Comparison of ENCODE assay signal across 25 mouse cellular contexts in genomic region chr14:13252594-13252993, GRCm38 (mm10). TPM values are rescaled to one million over a fixed set of nuclear protein-coding genes. Genes with fewer than 3 reads are reported as not detected.
"Had no signal": no experiment of that assay in that cellular context is flagged by ENCODE, and none has a peak within 500 bp of the region (broad histone marks: within the 10 kb centered on the region; RNA-seq: fewer than 3 reads in every experiment).

No protein-coding gene starts in this region.

- H3K9me3 ChIP-seq: heart, embryonic 10.5 days; heart, embryonic 13.5 days; heart, embryonic 15.5 days; hindbrain, embryonic 13.5 days; hindbrain, embryonic 15.5 days; intestine, embryonic 15.5 days; limb, embryonic 10.5 days; limb, embryonic 12.5 days; liver, embryonic 13.5 days; liver, embryonic 15.5 days had no signal

- H3K9ac ChIP-seq: heart, embryonic 13.5 days; heart, embryonic 15.5 days; hindbrain, embryonic 13.5 days; hindbrain, embryonic 15.5 days; intestine, embryonic 15.5 days; limb, embryonic 12.5 days; liver, embryonic 13.5 days; liver, embryonic 15.5 days had no signal

- H3K4me1 ChIP-seq: heart, embryonic 10.5 days; heart, embryonic 13.5 days; heart, embryonic 15.5 days; hindbrain, embryonic 13.5 days; hindbrain, embryonic 15.5 days; intestine, embryonic 15.5 days; limb, embryonic 10.5 days; limb, embryonic 12.5 days; liver, embryonic 13.5 days; liver, embryonic 15.5 days had no signal

- H3K27ac ChIP-seq: heart, embryonic 10.5 days; heart, embryonic 13.5 days; heart, embryonic 15.5 days; hindbrain, embryonic 13.5 days; hindbrain, embryonic 15.5 days; intestine, embryonic 15.5 days; layer of hippocampus, adult 2 months; left cerebral cortex, adult 2 months; limb, embryonic 10.5 days; limb, embryonic 12.5 days; liver, embryonic 13.5 days; liver, embryonic 15.5 days had no signal

- H3K36me3 ChIP-seq: heart, embryonic 10.5 days; heart, embryonic 13.5 days; heart, embryonic 15.5 days; hindbrain, embryonic 13.5 days; hindbrain, embryonic 15.5 days; intestine, embryonic 15.5 days; limb, embryonic 10.5 days; limb, embryonic 12.5 days; liver, embryonic 13.5 days; liver, embryonic 15.5 days had no signal

- DNase-seq: gastrocnemius, postnatal 14 days; gastrocnemius, postnatal 36 days; heart, adult 18-20 months; heart, postnatal 14 days; heart, postnatal 36 days; kidney, adult 18-20 months; kidney, adult 8-10 months; kidney, postnatal 25 days; kidney, postnatal 4 days; liver; liver, embryonic 13.5 days had no signal

- H3K4me3 ChIP-seq: heart, embryonic 10.5 days; heart, embryonic 13.5 days; heart, embryonic 15.5 days; hindbrain, embryonic 13.5 days; hindbrain, embryonic 15.5 days; intestine, embryonic 15.5 days; layer of hippocampus, adult 2 months; left cerebral cortex, adult 2 months; limb, embryonic 10.5 days; limb, embryonic 12.5 days; liver, embryonic 13.5 days; liver, embryonic 15.5 days had no signal

- H3K4me2 ChIP-seq: heart, embryonic 13.5 days; heart, embryonic 15.5 days; hindbrain, embryonic 13.5 days; hindbrain, embryonic 15.5 days; intestine, embryonic 15.5 days; limb, embryonic 12.5 days; liver, embryonic 11.5 days; liver, embryonic 13.5 days; liver, embryonic 15.5 days had no signal

- H3K27me3 ChIP-seq: heart, embryonic 13.5 days; heart, embryonic 15.5 days; hindbrain, embryonic 13.5 days; hindbrain, embryonic 15.5 days; intestine, embryonic 15.5 days; limb, embryonic 12.5 days; liver, embryonic 13.5 days; liver, embryonic 15.5 days had no signal

- ATAC-seq: inflammation-experienced regulatory T-cells, adult 6 months; intestine, embryonic 15.5 days; intestine, postnatal 0 days had no signal

RNA-seq across cellular contexts. Expression of gene Synpr, which starts 32.0 kb away (rescaled TPM):
- polyA plus RNA-seq: inflammation-experienced regulatory T-cells, adult 6 months had no signal
